Mouse (Mus musculus) CH12F3 (cell line): ENCODE results near the gene Lars2.

Experiments used
- in situ Hi-C: fragments of 300-500 bp; cut with MboI; formaldehyde crosslinking; loops from 2 replicates; pipeline ENCODE4 v1.14.3; 2020; ENCODE audit warnings: low sequenced_read_pairs

The Lars2 gene

GRCm38 (mm10) chr9:123468406-123469085 is 101.8 kb downstream of the Lars2 start:
- in situ Hi-C loops = no loop called here

- in situ Hi-C loops = no loop called here
These were observed 102.4 kb downstream of the Lars2 start for GRCm38 (mm10) chr9:123469087-123469486.

GRCm38 (mm10) chr9:123473377-123473776 is 106.7 kb downstream of the Lars2 start:
- in situ Hi-C loops = loop anchor here (5.0 kb wide), 1 partner anchor 106 kb away; the partner anchor contains the start of gene Lars2

- in situ Hi-C loops = no loop called here
These were observed 108.8 kb downstream of the Lars2 start for GRCm38 (mm10) chr9:123475569-123475968.

- in situ Hi-C loops = no loop called here
These were observed 111.4 kb downstream of the Lars2 start for GRCm38 (mm10) chr9:123478031-123478585.

GRCm38 (mm10) chr9:123478586-123479195 is 112.0 kb downstream of the Lars2 start, which contains the start of gene Limd1:
TSS of gene Limd1 (plus strand) at chr9:123478706.
- in situ Hi-C loops = no loop called here

- in situ Hi-C loops = no loop called here
These were observed 112.5 kb downstream of the Lars2 start for GRCm38 (mm10) chr9:123479196-123479669.

- in situ Hi-C loops = no loop called here
These were observed 113.1 kb downstream of the Lars2 start for GRCm38 (mm10) chr9:123479876-123480252.

GRCm38 (mm10) chr9:123480253-123480921 is 113.7 kb downstream of the Lars2 start:
- in situ Hi-C loops = no loop called here

- in situ Hi-C loops = no loop called here
These were observed 114.4 kb downstream of the Lars2 start for GRCm38 (mm10) chr9:123481136-123481535.

GRCm38 (mm10) chr9:123483598-123483997 is 116.9 kb downstream of the Lars2 start:
- in situ Hi-C loops = no loop called here

GRCm38 (mm10) chr9:123484830-123485229 is 118.1 kb downstream of the Lars2 start:
- in situ Hi-C loops = no loop called here

GRCm38 (mm10) chr9:123485561-123485960 is 118.8 kb downstream of the Lars2 start:
- in situ Hi-C loops = no loop called here

GRCm38 (mm10) chr9:123486635-123487034 is 119.9 kb downstream of the Lars2 start:
- in situ Hi-C loops = no loop called here

- in situ Hi-C loops = no loop called here
These were observed 122.3 kb downstream of the Lars2 start for GRCm38 (mm10) chr9:123489073-123489472.

- in situ Hi-C loops = no loop called here
These were observed 123.1 kb downstream of the Lars2 start for GRCm38 (mm10) chr9:123489727-123490343.

- in situ Hi-C loops = no loop called here
These were observed 124.2 kb downstream of the Lars2 start for GRCm38 (mm10) chr9:123490930-123491329.

- in situ Hi-C loops = no loop called here
These were observed 125.3 kb downstream of the Lars2 start for GRCm38 (mm10) chr9:123491917-123492585.

- in situ Hi-C loops = no loop called here
These were observed 129.9 kb downstream of the Lars2 start for GRCm38 (mm10) chr9:123496665-123497064.

GRCm38 (mm10) chr9:123497906-123498305 is 131.2 kb downstream of the Lars2 start:
- in situ Hi-C loops = no loop called here
